Mouse (Mus musculus) right cerebral cortex, postnatal 36 days (tissue): ENCODE data around the gene Ubxn10.
A peak's percentile ranks its signal among the peaks of the same experiment; 100 is the strongest.

ENCODE experiments used
- DNase-seq, 2 experiments: peaks; one replicate each; pipeline ENCODE4 v3.0.0; 2022; ENCODE audit warnings: low spot score in 2 of 2, mixed read lengths in 1 of 2

Gene Ubxn10

DNA sequence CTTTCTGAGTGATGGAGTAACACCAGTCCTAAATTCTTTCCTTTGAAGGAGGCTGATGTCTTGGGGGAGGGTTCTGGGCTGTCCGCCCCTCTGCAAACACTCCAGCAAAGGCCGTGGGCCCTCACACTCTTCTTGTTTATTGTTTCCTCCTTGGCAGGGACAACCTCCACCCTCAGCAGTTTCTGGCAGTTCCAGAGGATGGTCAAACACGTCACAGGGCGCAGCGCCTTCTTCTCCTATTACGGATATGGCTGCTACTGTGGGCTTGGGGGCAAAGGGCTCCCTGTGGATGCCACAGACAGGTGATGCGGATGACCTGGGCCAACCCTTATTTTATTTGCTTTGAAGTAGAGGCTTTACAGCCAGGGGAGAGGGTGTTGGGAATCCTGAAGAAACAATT lies 2.9 kb downstream of the Ubxn10 start:
- no peak for DNase-seq

GRCm38 (mm10) chr4:138729018-138729703 lies 7.8 kb downstream of the Ubxn10 start:
- no peak for DNase-seq

DNA sequence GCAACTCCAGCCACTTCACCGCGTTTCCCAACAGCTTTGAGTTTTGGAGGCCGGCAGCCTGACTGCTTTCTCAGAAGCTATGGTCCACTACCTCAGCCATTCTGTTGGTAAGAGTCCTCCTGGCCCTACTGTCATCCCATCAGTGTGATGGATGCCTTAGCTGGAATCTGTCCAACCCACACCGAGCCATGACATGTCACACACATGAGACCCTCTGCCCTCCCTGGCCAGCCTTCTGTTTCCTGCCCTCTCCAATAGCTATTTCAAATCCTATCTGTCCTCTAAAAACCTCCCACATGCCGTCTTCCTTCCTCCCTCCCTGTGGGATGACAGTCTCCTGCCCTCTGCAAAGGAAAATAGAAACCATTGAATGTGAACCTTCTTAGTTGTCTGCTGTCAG lies 11.2 kb downstream of the Ubxn10 start:
- DNase-seq: no peak

GRCm38 (mm10) chr4:138725127-138725461 lies 11.9 kb downstream of the Ubxn10 start:
- DNase-seq: no peak

- DNase-seq: peak; percentile 69 to 83
Observed at GRCm38 (mm10) chr4:138724354-138725126, 12.4 kb downstream of the Ubxn10 start, which contains the start of gene Pla2g2c. Pla2g2c (plus strand) TSS chr4:138724792.

- peak; percentile 84 to 88 for DNase-seq
Observed at GRCm38 (mm10) chr4:138723493-138724281, 13.3 kb downstream of the Ubxn10 start.

- no peak for DNase-seq
Observed at GRCm38 (mm10) chr4:138719264-138719596, 17.7 kb downstream of the Ubxn10 start.

DNA sequence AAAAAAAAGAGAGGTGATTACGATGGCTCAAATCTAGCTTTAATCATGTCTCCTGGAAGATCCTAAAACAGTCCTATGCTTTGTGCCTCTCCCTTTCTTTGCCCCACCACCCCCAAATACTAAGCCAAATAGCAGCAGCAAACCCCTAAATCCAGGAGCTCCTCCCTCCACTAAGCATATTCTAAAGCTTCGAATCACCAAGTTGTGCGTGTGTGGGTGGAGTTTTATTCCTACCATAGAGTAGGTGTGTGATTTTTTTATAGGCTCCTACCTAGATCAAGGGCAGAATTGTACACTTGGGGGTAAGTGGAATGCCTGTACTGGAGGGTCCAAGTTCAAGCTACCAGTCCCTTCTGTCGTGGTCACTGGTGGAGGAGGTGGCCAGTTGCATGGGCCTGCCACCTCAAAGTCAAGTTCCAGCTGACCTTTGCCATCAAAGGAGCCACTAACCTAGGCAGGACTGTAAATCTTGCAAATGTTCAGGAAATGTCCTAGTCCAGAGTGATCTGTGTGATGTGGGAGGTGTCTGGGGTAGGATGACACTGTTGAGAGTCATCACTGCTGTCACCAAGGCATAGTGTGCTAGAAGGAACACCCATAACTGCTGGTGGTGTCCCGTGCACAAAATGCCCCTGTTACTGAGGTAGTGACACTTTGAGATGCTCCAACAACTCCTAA lies 18.2 kb downstream of the Ubxn10 start:
- DNase-seq: no peak

- no peak for DNase-seq
Observed at GRCm38 (mm10) chr4:138716697-138717096, 20.3 kb downstream of the Ubxn10 start.

GRCm38 (mm10) chr4:138714186-138714585 lies 22.8 kb downstream of the Ubxn10 start:
- DNase-seq: no peak

GRCm38 (mm10) chr4:138712621-138713020 lies 24.3 kb downstream of the Ubxn10 start:
- DNase-seq: no peak

- no peak for DNase-seq
Observed at GRCm38 (mm10) chr4:138712096-138712495, 24.9 kb downstream of the Ubxn10 start.

- no peak for DNase-seq
Observed at GRCm38 (mm10) chr4:138711051-138711820, 25.7 kb downstream of the Ubxn10 start.

- DNase-seq: no peak
Observed at GRCm38 (mm10) chr4:138710633-138711032, 26.3 kb downstream of the Ubxn10 start.

GRCm38 (mm10) chr4:138709944-138710343 lies 27.0 kb downstream of the Ubxn10 start:
- DNase-seq: no peak

DNA sequence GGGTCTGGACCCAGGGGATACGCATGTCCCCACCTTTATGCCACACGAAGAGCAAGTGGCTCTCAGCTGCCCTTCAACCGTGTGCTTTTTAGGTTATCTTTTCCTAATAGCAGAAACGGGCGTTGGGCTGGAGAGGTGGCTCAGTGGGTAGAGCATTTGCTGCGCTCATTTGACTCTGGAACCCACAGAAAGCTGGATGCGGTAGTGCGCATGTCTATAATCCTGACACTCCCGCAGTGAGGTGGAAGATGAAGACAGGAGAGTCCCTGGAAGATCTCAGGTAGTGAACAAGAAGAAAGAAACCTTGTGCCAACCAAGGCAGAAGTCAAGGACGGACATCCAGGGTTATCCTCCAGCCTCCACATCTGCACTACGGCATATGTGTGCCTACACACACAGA lies 27.7 kb downstream of the Ubxn10 start:
- DNase-seq: no peak

- DNase-seq: no peak
Observed at GRCm38 (mm10) chr4:138708636-138709035, 28.3 kb downstream of the Ubxn10 start.

- no peak for DNase-seq
Observed at GRCm38 (mm10) chr4:138706620-138707019, 30.3 kb downstream of the Ubxn10 start.

DNA sequence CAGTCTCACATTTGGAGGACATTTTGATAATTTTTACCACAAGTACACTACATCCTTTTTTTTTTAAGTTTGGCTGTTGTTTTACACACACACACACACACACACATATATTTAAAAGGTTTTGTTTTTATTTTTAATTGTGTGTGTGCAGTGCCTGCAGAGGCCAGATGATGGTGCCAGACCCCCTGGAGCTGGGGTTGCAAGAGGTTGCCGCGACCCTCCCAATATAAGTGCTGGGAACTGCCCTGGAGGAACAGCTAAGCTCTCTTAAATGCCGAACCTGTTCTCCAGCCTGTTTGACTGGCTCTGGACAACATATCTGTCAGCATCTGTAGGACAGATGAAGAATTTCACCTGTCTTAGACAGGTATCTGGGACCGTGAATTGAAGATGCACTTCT lies 32.8 kb downstream of the Ubxn10 start:
- no peak for DNase-seq

DNA sequence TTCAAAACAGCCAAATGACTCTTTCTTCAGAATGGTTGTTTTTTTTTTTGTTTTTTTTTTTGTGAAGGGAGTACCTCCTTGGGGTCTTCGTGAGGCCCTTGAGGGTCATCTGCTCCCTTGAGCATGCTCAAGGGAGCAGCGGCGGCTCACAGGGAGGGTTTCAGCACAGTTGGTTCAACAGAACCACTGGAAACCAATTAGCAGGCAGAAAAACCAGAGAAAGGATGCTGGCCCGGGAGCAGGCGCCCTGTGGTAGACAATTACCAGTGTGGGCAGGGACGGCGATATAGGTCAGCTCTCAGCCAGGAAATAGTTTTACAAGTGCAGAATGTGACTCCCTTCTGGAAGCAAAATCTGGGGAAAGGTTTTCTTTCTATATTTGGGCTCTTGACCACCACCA lies 33.4 kb downstream of the Ubxn10 start:
- DNase-seq: no peak

- no peak for DNase-seq
Observed at GRCm38 (mm10) chr4:138702528-138702927, 34.4 kb downstream of the Ubxn10 start.
